Mouse (Mus musculus) layer of hippocampus, adult 2 months (tissue): ENCODE data around the gene Syce3. TPM values are rescaled to one million over a fixed set of nuclear protein-coding genes. Genes with fewer than 3 reads are reported as not detected.

Source experiments
- DNase-seq, 2 experiments: peaks; one replicate each; pipeline ENCODE4 v3.0.0; 2022; ENCODE audit warnings: low spot score in 2 of 2
- H3K27ac ChIP-seq: fragments of 200-600 bp; 2 replicates; pipeline ENCODE4 v1.8.1; 2022
- H3K4me3 ChIP-seq: fragments of 200-600 bp; 2 replicates; pipeline ENCODE4 v1.8.1; 2022; ENCODE audit warnings: mild to moderate bottlenecking
- CTCF ChIP-seq: fragments of 200-600 bp; conservative IDR thresholded peaks from 2 replicates; pipeline ENCODE4 v1.8.1; 2022; ENCODE audit warnings: antibody characterized with exemption, mild to moderate bottlenecking, moderate library complexity
- total RNA-seq, 2 experiments: library from RNA; stranded (reverse); gene quantifications; 2 replicates each; pipeline ENCODE4 v1.2.3; 2021

Syce3 gene
- total RNA-seq, 2 experiments from 2014 or later, result not detected

DNA sequence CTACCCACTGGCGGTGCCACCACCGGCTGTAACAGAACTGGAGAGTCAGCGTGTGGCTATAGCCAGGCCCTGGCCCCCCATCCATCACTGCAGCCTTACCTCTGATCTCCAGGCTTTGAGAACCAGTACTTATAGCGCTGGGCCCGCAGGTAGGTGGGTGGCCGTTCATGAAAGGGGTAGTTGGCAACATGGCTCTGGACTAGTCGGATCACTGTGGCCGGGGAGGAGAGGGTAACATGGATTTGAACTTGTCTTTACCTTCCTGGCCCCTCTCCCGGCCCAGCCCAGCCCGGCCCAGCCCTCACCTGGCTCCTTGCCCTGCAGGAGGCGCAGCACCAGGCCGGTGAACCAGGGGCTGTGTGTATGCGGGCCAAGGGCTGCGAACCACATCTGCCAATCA, 58.2 kb downstream of the Syce3 start:
- no peak for DNase-seq
- H3K4me3 ChIP-seq, result no peak overlapping the region
- no peak for TF ChIP-seq CTCF
- no peak overlapping the region for H3K27ac ChIP-seq

DNA sequence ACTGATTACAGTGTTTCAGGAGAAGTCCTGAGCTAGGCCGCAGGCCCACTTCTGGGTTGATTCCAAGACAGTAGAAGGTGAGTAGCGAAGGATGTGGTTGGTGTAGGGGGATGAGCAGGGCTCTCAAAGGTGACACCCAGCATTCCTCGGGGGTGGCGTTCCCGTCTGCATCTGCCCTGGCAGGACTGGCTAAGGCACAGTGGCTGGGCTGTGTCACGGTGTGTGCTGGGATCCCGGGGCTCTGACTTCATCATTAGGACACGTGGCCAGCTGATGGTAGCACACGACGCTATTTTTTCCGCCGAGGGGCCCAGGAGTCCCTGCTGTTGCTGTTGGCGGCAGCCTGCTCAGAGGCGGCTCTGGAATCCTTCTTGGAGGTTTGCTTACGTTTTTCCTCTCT, 59.0 kb downstream of the Syce3 start:
- no peak overlapping the region for H3K27ac ChIP-seq
- no peak overlapping the region for H3K4me3 ChIP-seq
- no peak for TF ChIP-seq CTCF
- DNase-seq, result no peak

DNA sequence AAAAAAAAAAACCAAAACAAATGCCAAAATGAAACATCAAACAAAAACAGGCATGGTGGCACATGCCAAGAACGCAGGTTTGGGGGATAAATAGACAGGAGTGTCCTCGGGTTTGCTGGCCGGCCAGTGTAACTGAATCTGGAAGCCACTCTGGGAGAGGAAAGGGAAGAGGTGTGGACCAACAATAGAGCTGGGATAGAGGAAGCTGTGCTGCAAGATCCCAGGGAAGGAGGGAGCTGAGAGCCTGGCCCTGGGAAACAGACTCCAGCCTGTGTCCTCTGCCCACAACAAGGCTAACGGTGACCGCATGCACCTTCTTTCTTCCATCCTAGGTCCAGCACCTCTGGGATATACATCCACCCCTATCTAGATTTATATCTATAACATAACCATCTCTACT, 59.9 kb downstream of the Syce3 start:
- no peak for DNase-seq
- TF ChIP-seq CTCF, result no peak
- H3K4me3 ChIP-seq, result no peak overlapping the region
- no peak overlapping the region for H3K27ac ChIP-seq

DNA sequence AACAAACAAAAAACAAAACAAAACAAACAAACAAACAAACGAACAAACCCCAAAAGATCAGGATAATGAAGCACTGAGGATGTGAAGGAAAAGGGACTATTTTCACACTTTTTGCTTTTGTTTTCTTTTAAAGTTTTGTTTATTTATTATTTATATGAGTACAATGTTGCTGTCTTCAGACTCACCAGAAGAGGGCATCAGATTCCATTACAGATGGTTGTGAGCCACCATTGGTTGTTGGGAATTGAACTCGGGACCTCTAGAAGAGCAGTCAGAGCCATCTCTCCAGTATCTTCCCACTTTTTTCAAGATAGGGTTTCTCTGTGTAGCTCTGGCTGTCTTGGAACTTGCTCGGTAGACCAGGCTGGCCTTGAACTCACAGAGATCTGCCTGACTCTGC, 67.0 kb downstream of the Syce3 start:
- Histone ChIP-seq H3K4me3 (no peak overlapping the region), H3K27ac (no peak overlapping the region)
- TF ChIP-seq CTCF, result peak; percentile 68
- no peak for DNase-seq

DNA sequence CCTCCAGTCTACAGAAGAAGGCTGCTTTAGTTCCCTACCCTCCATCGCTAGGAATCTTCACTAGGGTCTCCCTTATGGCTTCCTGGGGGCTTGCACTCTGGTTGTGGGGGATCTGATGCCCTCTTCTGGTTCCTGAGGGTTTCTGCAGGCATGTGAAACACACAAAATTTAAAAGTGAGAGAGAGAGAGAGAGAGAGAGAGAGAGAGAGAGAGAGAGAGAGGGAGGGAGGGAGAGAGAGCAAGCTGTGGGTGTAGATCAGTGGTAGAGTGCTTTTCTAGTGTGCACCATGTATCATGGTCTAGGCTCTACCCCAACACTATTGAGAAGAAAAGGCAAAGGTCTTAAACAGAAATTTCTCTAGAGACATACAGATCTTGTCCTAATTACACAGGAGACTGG, 68.6 kb downstream of the Syce3 start:
- peak; percentile 38 for TF ChIP-seq CTCF
- H3K4me3 ChIP-seq, result no peak overlapping the region
- no peak for DNase-seq

More for the DNA sequence above, 68.6 kb downstream of the Syce3 start:
- H3K27ac ChIP-seq, result no peak overlapping the region

Other genes with a start within 250 kb of the Syce3 start
- 10 to 100 TPM; 49.7 to 59.1 TPM for gene Plxnb2, start 229.7 kb downstream of the Syce3 start, total RNA-seq
- 10 to 100 TPM; 39.6 to 41.5 TPM for gene Dennd6b, start 214.0 kb downstream of the Syce3 start, total RNA-seq
- gene Ppp6r2, start 198.9 kb downstream of the Syce3 start, total RNA-seq, result 100 to 1,000 TPM; 170 to 172 TPM
- gene Sbf1, start 95.2 kb downstream of the Syce3 start, total RNA-seq, result 100 to 1,000 TPM; 356 to 361 TPM
- not detected for gene Adm2, start 87.8 kb downstream of the Syce3 start, total RNA-seq
- not detected for gene Miox, start 76.1 kb downstream of the Syce3 start, total RNA-seq
- gene Lmf2, start 54.8 kb downstream of the Syce3 start, total RNA-seq, result 10 to 100 TPM; 14.8 to 20.0 TPM
- gene Ncaph2, start 54.8 kb downstream of the Syce3 start, total RNA-seq, result 100 to 1,000 TPM in 1 of 2 experiments, 10 to 100 TPM in 1; 97.6 to 101 TPM
- gene Sco2, start 36.7 kb downstream of the Syce3 start, total RNA-seq, result 10 to 100 TPM; 28.7 to 33.3 TPM
- 1 to 10 TPM; 1.3 TPM for gene Tymp, start 33.5 kb downstream of the Syce3 start, total RNA-seq
- gene Odf3b, start 31.2 kb downstream of the Syce3 start, total RNA-seq, result 1 to 10 TPM; 1.9 to 2.9 TPM
- gene Klhdc7b, start 25.6 kb downstream of the Syce3 start, total RNA-seq, result under 1 TPM; 0.59 to 0.71 TPM
- gene Cpt1b, start 15.4 kb upstream of the Syce3 start, total RNA-seq, result 1 to 10 TPM; 1.3 to 3.1 TPM
- gene C730034F03Rik, start 19.1 kb upstream of the Syce3 start, total RNA-seq, result 1 to 10 TPM; 1.8 to 3.4 TPM
- under 1 TPM in 1 of 2 experiments, not detected in 1; 0.66 TPM for gene Gm44502, start 19.2 kb upstream of the Syce3 start, total RNA-seq
- gene Chkb, start 19.4 kb upstream of the Syce3 start, total RNA-seq, result 10 to 100 TPM; 38.9 to 48.2 TPM
- gene Mapk8ip2, start 43.4 kb upstream of the Syce3 start, total RNA-seq, result 100 to 1,000 TPM; 254 to 279 TPM
- 10 to 100 TPM; 29.2 to 31.4 TPM for gene Arsa, start 66.9 kb upstream of the Syce3 start, total RNA-seq
- gene Shank3, start 89.1 kb upstream of the Syce3 start, total RNA-seq, result 100 to 1,000 TPM; 243 to 251 TPM
- 1 to 10 TPM in 1 of 2 experiments, under 1 TPM in 1; 0.92 to 1.3 TPM for gene Acr, start 157.8 kb upstream of the Syce3 start, total RNA-seq
- gene Rabl2, start 181.4 kb upstream of the Syce3 start, total RNA-seq, result 10 to 100 TPM; 29.6 to 29.9 TPM